Mouse (Mus musculus) layer of hippocampus, postnatal 36 days (tissue): ENCODE data around the gene Gm29609. TPM values are rescaled to one million over a fixed set of nuclear protein-coding genes. Genes with fewer than 3 reads are reported as not detected.
"Not testable (repeated sequence)": the region's sequence is repeated elsewhere in the genome, so short reads cannot be mapped to it uniquely, and the experiment has no call there.

Experiments
- DNase-seq, 2 experiments: peaks; one replicate each; pipeline ENCODE4 v3.0.0; 2022
- total RNA-seq, 2 experiments: library from RNA; stranded (reverse); gene quantifications; 2 replicates each; pipeline ENCODE4 v1.2.3; 2021

Gm29609 gene
- 1 to 10 TPM; 3.2 to 3.4 TPM for total RNA-seq

- DNase-seq, result peak; percentile 96
Observed at GRCm38 (mm10) chr5:31179766-31180630, at the start of gene Gm29609, which contains the start of gene Gtf3c2. Gene Gm29609, minus strand, starts transcription at chr5:31179911. Gene Gtf3c2, minus strand, starts transcription at chr5:31180144.

GRCm38 (mm10) chr5:31226641-31227040 lies 46.9 kb upstream of the Gm29609 start:
- no peak for DNase-seq

GRCm38 (mm10) chr5:31222696-31223095 lies 43.0 kb upstream of the Gm29609 start:
- DNase-seq, result no peak

GRCm38 (mm10) chr5:31221304-31221945 lies 41.7 kb upstream of the Gm29609 start:
- no peak for DNase-seq

- peak; percentile 95 to 97 for DNase-seq
Observed at GRCm38 (mm10) chr5:31220448-31221303, 41.0 kb upstream of the Gm29609 start, which contains the start of gene Ppm1g. Gene Ppm1g, minus strand, starts transcription at chr5:31220687.

- DNase-seq, result peak in 1 of 2 experiments; percentile 55
Observed at GRCm38 (mm10) chr5:31219911-31220447, 40.3 kb upstream of the Gm29609 start.

- DNase-seq, result no peak
Observed at GRCm38 (mm10) chr5:31219474-31219873, 39.8 kb upstream of the Gm29609 start.

GRCm38 (mm10) chr5:31219070-31219469 lies 39.4 kb upstream of the Gm29609 start:
- no peak for DNase-seq

GRCm38 (mm10) chr5:31218294-31218693 lies 38.6 kb upstream of the Gm29609 start:
- DNase-seq, result no peak

- DNase-seq, result not testable (repeated sequence)
Observed at GRCm38 (mm10) chr5:31216554-31216953, 36.8 kb upstream of the Gm29609 start.

GRCm38 (mm10) chr5:31204421-31204820 lies 24.7 kb upstream of the Gm29609 start:
- no peak for DNase-seq

- no peak for DNase-seq
Observed at GRCm38 (mm10) chr5:31203866-31204265, 24.2 kb upstream of the Gm29609 start.

GRCm38 (mm10) chr5:31202933-31203332 lies 23.2 kb upstream of the Gm29609 start:
- DNase-seq, result no peak

- peak; percentile 95 to 98 for DNase-seq
Observed at GRCm38 (mm10) chr5:31201742-31202590, 22.3 kb upstream of the Gm29609 start, which contains the start of gene Zfp513. Gene Zfp513, minus strand, starts transcription at chr5:31202303.

- no peak for DNase-seq
Observed at GRCm38 (mm10) chr5:31201042-31201741, 21.5 kb upstream of the Gm29609 start.

- DNase-seq, result no peak
Observed at GRCm38 (mm10) chr5:31200327-31200768, 20.6 kb upstream of the Gm29609 start.

GRCm38 (mm10) chr5:31199893-31200292 lies 20.2 kb upstream of the Gm29609 start:
- no peak for DNase-seq

GRCm38 (mm10) chr5:31199321-31199892 lies 19.7 kb upstream of the Gm29609 start:
- no peak for DNase-seq

GRCm38 (mm10) chr5:31198616-31199320 lies 19.1 kb upstream of the Gm29609 start:
- DNase-seq, result no peak
